Mouse (Mus musculus) embryonic fibroblast, embryonic 13.5 days (primary cell): ENCODE results near the gene Trmt1l.

Experiments
- CTCF ChIP-seq: IDR thresholded peaks from 2 replicates; pipeline ENCODE4 v1.5.1; 2011; ENCODE audit warnings: mild to moderate bottlenecking, control low read depth, low read length, moderate library complexity, borderline replicate concordance; ENCODE audit not compliant: insufficient read depth
- POLR2A ChIP-seq: IDR thresholded peaks from 2 replicates; pipeline ENCODE4 v1.6.1; 2011; ENCODE audit warnings: low read depth, mild to moderate bottlenecking, control low read depth, low read length, moderate library complexity

DNA sequence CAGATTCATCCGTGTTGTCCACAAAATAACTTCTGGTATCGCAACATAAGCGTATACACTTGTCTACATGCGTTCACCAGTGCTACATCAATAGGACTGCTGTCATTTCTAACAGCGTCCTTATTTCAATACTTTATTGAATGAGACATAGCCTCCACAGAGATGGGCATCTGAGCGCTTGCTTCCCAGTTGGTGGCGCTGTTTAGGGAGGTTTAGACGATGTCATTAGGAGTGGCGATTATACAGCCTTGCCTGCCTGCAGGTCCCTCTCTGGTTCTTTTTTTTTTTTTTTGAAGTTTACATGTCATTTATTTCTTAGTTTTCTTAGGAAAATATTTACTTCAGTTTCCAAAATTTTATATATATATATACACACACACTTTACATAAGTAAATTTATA, 32.9 kb downstream of the Trmt1l start:
- TF ChIP-seq POLR2A, result no peak
- TF ChIP-seq CTCF, result no peak
